Mouse (Mus musculus) heart, embryonic 14.5 days (tissue): ENCODE data around the gene Bmpr2. TPM values are rescaled to one million over a fixed set of nuclear protein-coding genes. Genes with fewer than 3 reads are reported as not detected.

ENCODE experiments used
- ATAC-seq: fragments of 200-750 bp; cut with Nextera tagmentation; 2 replicates; pipeline ENCODE4 v1.8.0; 2017; ENCODE audit warnings: low read depth, moderate TSS enrichment; ENCODE audit not compliant: insufficient number of reproducible peaks, insufficient read depth, low FRiP score
- H3K27ac ChIP-seq, 2 experiments: fragments of 200-500 bp in 1 of 2; fragments of 300-500 bp in 1 of 2; sonication (generic) in 1 of 2; replicated peaks in 1 of 2; 2 replicates each; pipeline ENCODE4 v1.5.1; 2012 to 2014; ENCODE audit warnings: low read depth in 2 of 2, low read length in 2 of 2, control low read depth in 1 of 2, mild to moderate bottlenecking in 1 of 2, mixed read lengths in 1 of 2; ENCODE audit not compliant: control insufficient read depth in 1 of 2, insufficient read depth in 1 of 2
- H3K27me3 ChIP-seq: fragments of 300-500 bp; sonication (generic); 2 replicates; pipeline ENCODE4 v1.6.1; 2014; ENCODE audit warnings: mild to moderate bottlenecking, low read length, control low read depth; ENCODE audit not compliant: control insufficient read depth, insufficient read depth
- H3K36me3 ChIP-seq: fragments of 300-500 bp; sonication (generic); 2 replicates; pipeline ENCODE4 v1.6.1; 2014; ENCODE audit warnings: mild to moderate bottlenecking, control low read depth, low read length, mixed read lengths; ENCODE audit not compliant: control insufficient read depth, insufficient read depth
- H3K4me1 ChIP-seq, 2 experiments: fragments of 200-500 bp in 1 of 2; fragments of 300-500 bp in 1 of 2; sonication (generic) in 1 of 2; 2 replicates each; pipeline ENCODE4 v1.6.1; 2012 to 2014; ENCODE audit warnings: low read length in 2 of 2, control low read depth in 1 of 2, mixed read lengths in 1 of 2; ENCODE audit not compliant: control insufficient read depth in 2 of 2, insufficient read depth in 2 of 2
- H3K4me2 ChIP-seq: fragments of 300-500 bp; sonication (generic); 2 replicates; pipeline ENCODE4 v1.6.1; 2014; ENCODE audit warnings: mild to moderate bottlenecking, low read length
- H3K4me3 ChIP-seq, 2 experiments: fragments of 200-500 bp in 1 of 2; fragments of 300-500 bp in 1 of 2; sonication (generic) in 1 of 2; 2 replicates each; pipeline ENCODE4 v1.5.1; 2012 to 2014; ENCODE audit warnings: low read length in 2 of 2, mild to moderate bottlenecking in 2 of 2, control low read depth in 1 of 2, low read depth in 1 of 2, moderate library complexity in 1 of 2; ENCODE audit not compliant: control insufficient read depth in 1 of 2, insufficient read depth in 1 of 2
- H3K9ac ChIP-seq: fragments of 300-500 bp; sonication (generic); 2 replicates; pipeline ENCODE4 v1.6.1; 2014; ENCODE audit warnings: mild to moderate bottlenecking, low read length
- H3K9me3 ChIP-seq: fragments of 300-500 bp; sonication (generic); 2 replicates; pipeline ENCODE4 v1.6.1; 2016; ENCODE audit warnings: low read length, control low read depth; ENCODE audit not compliant: control insufficient read depth
- WGBS: fragments of 180-500 bp; shearing (Covaris S2); extraction: QIAGEN DNeasy Blood & Tissue Kit; methylation state at CpG from one replicate; pipeline ENCODE4 v1.1.7; 2014; 5-methylcytosine and 5-hydroxymethylcytosine counted together
- polyA plus RNA-seq: library from polyadenylated mRNA; unstranded; fragments of >200 nt; fragmentation: Nextera tagmentation; extraction: Ambion mirVana; gene quantifications from 2 replicates; pipeline ENCODE4 v1.2.1, GENCODE M21; 2014

Gene Bmpr2
- polyA plus RNA-seq, 1 experiment from 2014 or later: 13.1 TPM

GRCm38 (mm10) chr1:59927131-59927680 lies 164.0 kb downstream of the Bmpr2 start:
- H3K9ac ChIP-seq: no peak overlapping the region
- H3K4me2 ChIP-seq: no peak overlapping the region
- 85% methylated on average over 2 of the region's 2 CpGs for WGBS
- no peaks in the 10 kb centered on the region for H3K27me3 ChIP-seq
- H3K4me1 ChIP-seq: no peaks in the 10 kb centered on the region
- no peak for ATAC-seq
- H3K27ac ChIP-seq: no peak overlapping the region
- H3K9me3 ChIP-seq: no peaks in the 10 kb centered on the region
- H3K4me3 ChIP-seq: no peak overlapping the region
- no peaks in the 10 kb centered on the region for H3K36me3 ChIP-seq

Other genes starting within 250 kb of the Bmpr2 start
- not detected in 2 replicates for gene Gm973, start 247.1 kb upstream of the Bmpr2 start, polyA plus RNA-seq
- 224 and 246 TPM in 2 replicates for gene Sumo1, start 92.6 kb upstream of the Bmpr2 start, polyA plus RNA-seq
- gene Nop58, start 78.4 kb upstream of the Bmpr2 start, polyA plus RNA-seq: 110 and 120 TPM in 2 replicates
- gene Fam117b, start 149.6 kb downstream of the Bmpr2 start, polyA plus RNA-seq: 6.5 and 6.8 TPM in 2 replicates